8 mouse cellular contexts compared by ENCODE assay signal in genomic region chr12:99406254-99406653, GRCm38 (mm10).
DNase-seq lines count a peak whose midpoint lies in the region; ATAC-seq lines count a peak whose summit lies in the region.

No protein-coding gene starts in this region.

- 0 out of 2 replicates have a peak, but pooled peaks cover 3% of the 10 kb centered on the region for H3K36me3 ChIP-seq in forebrain, embryonic 13.5 days (ENCODE audit: poor library complexity, severe bottlenecking)

- peak; percentile 88 for DNase-seq in heart, adult 11 months
- DNase-seq in heart, postnatal 4 days: no peak
- peak; percentile 16 for DNase-seq in T-cell, adult 2 months (ENCODE audit: low spot score)
- DNase-seq in kidney, postnatal 14 days: peak; percentile 37
- DNase-seq in lung, postnatal 4 days: peak; percentile 34 to 39
- no peak for DNase-seq in adipocyte (ENCODE audit: low spot score)
- DNase-seq in urinary bladder, postnatal 36 days (ENCODE audit: low spot score in 2 of 2): no peak

- H3K4me2 ChIP-seq in forebrain, embryonic 13.5 days: peak overlapping the region; percentile 33

- ATAC-seq in forebrain, embryonic 13.5 days: peak; percentile 96

- no peak overlapping the region for H3K9ac ChIP-seq in forebrain, embryonic 13.5 days

- peaks cover 2% of the 10 kb centered on the region; the same call in 1 of the 2 replicates for H3K9me3 ChIP-seq in forebrain, embryonic 13.5 days (replicated peaks)

- H3K27ac ChIP-seq in forebrain, embryonic 13.5 days: peak overlapping the region; percentile 57; the same call in 1 of the 2 replicates

- WGBS in forebrain, embryonic 13.5 days: 11% methylated on average over 9 of the region's 9 CpGs

- peaks cover 34% of the 10 kb centered on the region for H3K4me1 ChIP-seq in forebrain, embryonic 13.5 days

- H3K4me3 ChIP-seq in forebrain, embryonic 13.5 days: no peak overlapping the region

- H3K27me3 ChIP-seq in forebrain, embryonic 13.5 days: no peaks in the 10 kb centered on the region; the same call in 1 of the 2 replicates

Comparison
In these comparisons a context has a peak if more than half of its experiments do, and no peak if none do; other contexts are left out.
1. DNase-seq: peak in heart, adult 11 months (single experiment), T-cell, adult 2 months (single experiment), kidney, postnatal 14 days (single experiment) and lung, postnatal 4 days (2 of 2); none in heart, postnatal 4 days (single experiment), adipocyte (single experiment) and urinary bladder, postnatal 36 days (0 of 2).